Mouse (Mus musculus) hindbrain, embryonic 13.5 days (tissue): ENCODE measurements around the gene Slc13a3. TPM values are rescaled to one million over a fixed set of nuclear protein-coding genes. Genes with fewer than 3 reads are reported as not detected.

ENCODE experiments used
- ATAC-seq: fragments of 200-750 bp; cut with Nextera tagmentation; 2 replicates; pipeline ENCODE4 v1.8.0; 2017; ENCODE audit warnings: moderate TSS enrichment; ENCODE audit not compliant: low FRiP score
- H3K27ac ChIP-seq: fragments of 300-500 bp; sonication (generic); 2 replicates; pipeline ENCODE4 v1.5.1; 2015; ENCODE audit warnings: inconsistent platforms, mild to moderate bottlenecking, moderate library complexity
- H3K27me3 ChIP-seq: fragments of 300-500 bp; sonication (generic); 2 replicates; pipeline ENCODE4 v1.6.1; 2015; ENCODE audit warnings: mild to moderate bottlenecking, inconsistent platforms
- H3K36me3 ChIP-seq: fragments of 300-500 bp; sonication (generic); 2 replicates; pipeline ENCODE4 v1.6.1; 2015; ENCODE audit warnings: mild to moderate bottlenecking, inconsistent platforms
- H3K4me1 ChIP-seq: fragments of 300-500 bp; sonication (generic); replicated peaks from 2 replicates; pipeline ENCODE4 v1.6.1; 2015; ENCODE audit warnings: inconsistent platforms
- H3K4me2 ChIP-seq: fragments of 300-500 bp; sonication (generic); 2 replicates; pipeline ENCODE4 v1.6.1; 2015; ENCODE audit warnings: inconsistent platforms, mild to moderate bottlenecking, moderate library complexity
- H3K4me3 ChIP-seq: fragments of 300-500 bp; sonication (generic); 2 replicates; pipeline ENCODE4 v1.5.1; 2015; ENCODE audit warnings: mild to moderate bottlenecking, inconsistent platforms
- H3K9ac ChIP-seq: fragments of 300-500 bp; sonication (generic); 2 replicates; pipeline ENCODE4 v1.6.1; 2015; ENCODE audit warnings: mild to moderate bottlenecking, inconsistent platforms
- H3K9me3 ChIP-seq: fragments of 300-500 bp; sonication (generic); 2 replicates; pipeline ENCODE4 v1.6.1; 2016; ENCODE audit warnings: inconsistent platforms
- WGBS: fragments of 180-500 bp; shearing (Covaris S2); methylation state at CpG from one replicate; pipeline ENCODE4 v1.1.7; 2015; 5-methylcytosine and 5-hydroxymethylcytosine counted together
- polyA plus RNA-seq: library from polyadenylated mRNA; unstranded; fragments of >200 nt; fragmentation: Nextera tagmentation; extraction: Ambion mirVana; gene quantifications from 2 replicates; pipeline ENCODE4 v1.2.1, GENCODE M21; 2015

Gene Slc13a3
- polyA plus RNA-seq, 1 experiment from 2014 or later, result 2.6 TPM

GRCm38 (mm10) chr2:165470167-165470566 is 2.9 kb downstream of the Slc13a3 start:
- WGBS, result 46% methylated on average over 5 of the region's 5 CpGs
- no peak overlapping the region for H3K4me2 ChIP-seq
- no peak overlapping the region for H3K9ac ChIP-seq
- H3K4me3 ChIP-seq, result no peak overlapping the region
- ATAC-seq, result no peak
- H3K27ac ChIP-seq, result no peak overlapping the region
- no peaks in the 10 kb centered on the region for H3K9me3 ChIP-seq
- H3K4me1 ChIP-seq, result peaks cover 22% of the 10 kb centered on the region
- peaks cover 49% of the 10 kb centered on the region for H3K27me3 ChIP-seq
- H3K36me3 ChIP-seq, result no peaks in the 10 kb centered on the region

DNA sequence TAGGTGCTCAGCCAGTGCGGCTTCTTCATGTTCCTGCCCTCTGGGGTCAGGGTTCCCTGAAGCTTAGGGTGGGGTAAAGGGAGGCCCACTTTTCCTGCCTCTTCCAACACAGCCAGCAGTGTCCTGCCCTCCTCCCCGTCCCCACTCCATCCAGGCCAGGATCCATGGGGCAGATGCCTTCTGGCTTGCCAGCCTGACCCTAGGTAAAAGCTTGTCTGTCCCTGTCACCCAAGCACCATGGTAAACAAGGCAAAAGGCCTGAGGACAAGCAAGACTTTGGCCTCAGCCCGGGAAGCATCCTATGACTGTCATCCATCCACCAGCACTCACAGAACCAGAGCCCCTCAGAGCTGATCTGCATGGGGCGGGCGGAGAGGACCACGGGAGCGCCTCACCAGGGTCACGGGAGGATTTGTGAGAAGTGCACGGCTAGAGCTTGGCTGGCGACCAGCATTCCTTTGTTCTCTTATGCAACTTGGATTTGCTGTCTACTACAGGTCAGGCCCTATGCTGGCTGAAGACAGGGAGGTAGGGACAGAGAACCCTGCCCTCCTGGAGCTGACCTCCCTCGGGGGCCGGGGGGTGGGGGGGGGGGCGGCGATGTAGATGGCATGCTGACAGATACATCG is 5.1 kb downstream of the Slc13a3 start:
- Histone ChIP-seq H3K9ac (no peak overlapping the region), H3K36me3 (no peaks in the 10 kb centered on the region), H3K27ac (no peak overlapping the region), H3K9me3 (no peaks in the 10 kb centered on the region), H3K4me3 (no peak overlapping the region), H3K4me1 (peaks cover 20% of the 10 kb centered on the region), H3K4me2 (no peak overlapping the region), H3K27me3 (peaks cover 31% of the 10 kb centered on the region)
- 53% methylated on average over 15 of the region's 15 CpGs for WGBS
- ATAC-seq, result no peak

GRCm38 (mm10) chr2:165459663-165460062 is 13.4 kb downstream of the Slc13a3 start:
- no peak for ATAC-seq

GRCm38 (mm10) chr2:165458189-165458588 is 14.8 kb downstream of the Slc13a3 start:
- no peaks in the 10 kb centered on the region for H3K27me3 ChIP-seq
- no peaks in the 10 kb centered on the region for H3K9me3 ChIP-seq
- no peak overlapping the region for H3K4me3 ChIP-seq
- 84% methylated on average over 5 of the region's 5 CpGs for WGBS
- no peak overlapping the region for H3K9ac ChIP-seq
- no peaks in the 10 kb centered on the region for H3K36me3 ChIP-seq
- H3K4me1 ChIP-seq, result no peaks in the 10 kb centered on the region; the same call in none of the 2 replicates
- no peak for ATAC-seq
- H3K27ac ChIP-seq, result no peak overlapping the region
- H3K4me2 ChIP-seq, result no peak overlapping the region

More at GRCm38 (mm10) chr2:165459663-165460062, 13.4 kb downstream of the Slc13a3 start:
- no peak overlapping the region for H3K9ac ChIP-seq
- no peak overlapping the region for H3K4me2 ChIP-seq
- no peaks in the 10 kb centered on the region for H3K36me3 ChIP-seq
- H3K27ac ChIP-seq, result no peak overlapping the region
- H3K4me1 ChIP-seq, result no peaks in the 10 kb centered on the region; the same call in none of the 2 replicates
- H3K9me3 ChIP-seq, result no peaks in the 10 kb centered on the region
- no peaks in the 10 kb centered on the region for H3K27me3 ChIP-seq
- no peak overlapping the region for H3K4me3 ChIP-seq
- WGBS, result 22% methylated on average over 7 of the region's 7 CpGs

DNA sequence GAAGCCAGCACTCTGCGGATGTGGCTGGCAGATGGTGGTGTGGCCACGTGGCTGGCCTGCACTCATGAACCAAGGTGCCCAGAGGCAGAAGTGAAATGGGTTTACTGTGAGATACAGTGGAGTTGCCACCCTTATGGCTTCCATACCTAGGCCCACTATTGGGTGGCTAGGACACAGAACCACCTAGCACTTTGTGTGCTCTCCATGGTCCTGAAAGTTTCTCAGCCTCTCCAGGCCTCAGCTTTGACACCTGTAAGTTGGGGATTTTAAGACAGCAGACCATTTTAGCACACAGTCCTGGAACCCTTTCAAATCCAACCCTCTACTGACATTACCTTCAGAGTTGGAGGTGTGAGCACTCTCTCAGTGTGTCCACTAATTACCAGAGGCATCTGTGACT is 16.3 kb downstream of the Slc13a3 start:
- no peak overlapping the region for H3K27ac ChIP-seq

DNA sequence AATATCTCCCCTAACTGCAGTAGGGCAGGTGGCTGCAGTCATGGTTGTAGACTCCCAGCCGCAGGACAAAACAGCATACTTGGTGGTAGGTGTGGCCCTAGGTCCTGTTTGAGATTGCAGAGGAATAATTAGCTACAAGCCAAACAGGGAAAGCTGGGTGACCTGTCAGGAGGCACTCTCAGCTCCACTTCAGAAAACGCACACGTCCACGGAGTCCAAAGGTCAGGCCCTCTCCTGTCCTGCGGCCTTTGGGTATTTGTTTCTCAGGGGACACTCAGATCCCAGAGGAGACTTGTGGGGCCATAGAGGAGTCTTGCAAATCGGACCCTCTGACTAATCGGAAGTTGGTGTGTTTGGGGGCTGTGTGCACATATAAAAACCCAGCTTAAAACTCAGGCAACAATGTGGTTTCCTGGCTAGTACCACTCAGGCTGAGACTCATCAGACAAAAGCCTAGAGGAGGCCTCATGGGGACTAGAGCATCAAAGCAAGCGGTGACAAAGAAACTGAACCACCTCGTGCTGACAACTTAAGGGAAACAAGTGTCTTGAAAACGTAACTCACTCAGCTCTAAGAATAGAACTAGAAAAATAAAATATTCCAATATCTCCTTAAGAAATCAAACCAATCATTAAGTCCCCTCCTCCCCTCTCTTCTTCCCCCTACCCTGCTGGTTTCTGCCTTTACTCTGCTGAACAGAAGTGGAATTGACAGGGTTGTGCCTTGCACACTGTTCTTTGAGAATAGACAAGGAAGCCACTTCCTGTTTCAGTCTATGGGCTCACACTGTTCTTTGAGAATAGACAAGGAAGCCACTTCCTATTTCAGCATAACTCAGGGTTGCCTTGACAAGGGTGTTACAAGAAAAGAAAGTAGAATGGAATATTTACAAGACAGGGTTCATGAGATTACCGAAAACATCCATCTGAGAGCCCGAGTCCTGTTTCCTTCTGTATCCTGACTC is 20.0 kb downstream of the Slc13a3 start:
- Histone ChIP-seq H3K27ac (no peak overlapping the region), H3K4me2 (no peak overlapping the region), H3K9me3 (no peaks in the 10 kb centered on the region), H3K27me3 (no peaks in the 10 kb centered on the region), H3K4me3 (no peak overlapping the region), H3K36me3 (no peaks in the 10 kb centered on the region), H3K4me1 (no peaks in the 10 kb centered on the region), H3K9ac (no peak overlapping the region)
- 83% methylated on average over 12 of the region's 12 CpGs for WGBS
- ATAC-seq, result no peak

More for the DNA sequence above, 16.3 kb downstream of the Slc13a3 start:
- Histone ChIP-seq H3K4me1 (no peaks in the 10 kb centered on the region; the same call in 1 of the 2 replicates), H3K4me2 (no peak overlapping the region), H3K27me3 (no peaks in the 10 kb centered on the region), H3K4me3 (no peak overlapping the region), H3K9me3 (no peaks in the 10 kb centered on the region), H3K36me3 (no peaks in the 10 kb centered on the region), H3K9ac (no peak overlapping the region)
- 51% methylated on average over 2 of the region's 2 CpGs for WGBS
- no peak for ATAC-seq

DNA sequence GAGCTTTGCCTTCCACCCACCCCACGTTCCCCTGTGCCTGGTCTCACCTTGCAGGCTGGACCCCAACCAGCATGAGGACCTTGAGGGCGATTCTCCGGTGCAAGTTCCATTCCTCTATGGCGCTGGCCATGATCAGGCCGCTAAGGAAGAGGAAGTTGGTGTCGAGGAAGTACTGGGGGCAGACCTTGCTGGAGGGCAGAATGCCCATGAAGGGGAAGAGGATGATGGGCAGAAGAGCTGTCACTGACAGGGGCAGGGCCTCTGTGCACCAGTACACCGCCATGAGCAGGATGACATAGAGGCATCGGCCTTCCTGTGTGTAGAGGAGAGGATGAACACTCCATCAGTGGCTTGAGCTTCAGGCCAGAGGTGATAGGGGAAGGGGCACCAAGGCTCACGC is 24.6 kb downstream of the Slc13a3 start:
- no peaks in the 10 kb centered on the region for H3K9me3 ChIP-seq
- H3K27me3 ChIP-seq, result no peaks in the 10 kb centered on the region
- no peak overlapping the region for H3K9ac ChIP-seq
- no peak for ATAC-seq
- 88% methylated on average over 9 of the region's 9 CpGs for WGBS
- H3K4me2 ChIP-seq, result no peak overlapping the region
- H3K4me1 ChIP-seq, result no peaks in the 10 kb centered on the region
- H3K4me3 ChIP-seq, result no peak overlapping the region
- no peak overlapping the region for H3K27ac ChIP-seq
- H3K36me3 ChIP-seq, result no peaks in the 10 kb centered on the region

DNA sequence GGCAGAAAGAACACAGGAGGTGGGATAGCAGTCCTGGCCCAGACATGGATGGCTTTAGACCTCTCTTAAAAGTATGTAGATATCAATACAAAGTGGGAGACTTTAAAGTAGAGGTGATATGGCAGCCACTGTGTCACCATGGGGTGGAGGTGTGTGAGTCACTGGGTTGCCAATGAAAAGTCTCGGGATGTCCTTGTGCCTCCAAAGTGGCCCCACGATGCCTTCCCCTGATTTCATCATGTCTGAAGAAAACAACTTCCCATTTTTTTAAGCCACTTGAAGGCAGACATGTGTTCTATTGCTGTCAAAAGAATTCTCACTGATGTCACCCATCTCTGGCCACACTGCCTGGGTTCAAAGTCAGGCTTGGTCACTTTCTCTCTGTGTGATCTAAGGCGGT is 28.2 kb downstream of the Slc13a3 start:
- Histone ChIP-seq H3K9me3 (no peaks in the 10 kb centered on the region), H3K4me1 (no peaks in the 10 kb centered on the region), H3K4me3 (no peak overlapping the region), H3K36me3 (no peaks in the 10 kb centered on the region), H3K4me2 (no peak overlapping the region), H3K27ac (no peak overlapping the region), H3K27me3 (no peaks in the 10 kb centered on the region), H3K9ac (no peak overlapping the region)
- no peak for ATAC-seq
- WGBS, result 89% methylated on average over 3 of the region's 3 CpGs

GRCm38 (mm10) chr2:165442981-165443380 is 30.0 kb downstream of the Slc13a3 start:
- no peak overlapping the region for H3K27ac ChIP-seq
- H3K27me3 ChIP-seq, result no peaks in the 10 kb centered on the region
- H3K4me3 ChIP-seq, result no peak overlapping the region
- WGBS, result 80% methylated on average over 10 of the region's 10 CpGs
- no peak overlapping the region for H3K4me2 ChIP-seq
- no peak overlapping the region for H3K9ac ChIP-seq
- ATAC-seq, result no peak
- no peaks in the 10 kb centered on the region for H3K36me3 ChIP-seq
- H3K9me3 ChIP-seq, result no peaks in the 10 kb centered on the region
- H3K4me1 ChIP-seq, result no peaks in the 10 kb centered on the region

GRCm38 (mm10) chr2:165441613-165442012 is 31.4 kb downstream of the Slc13a3 start:
- H3K4me3 ChIP-seq, result no peak overlapping the region
- no peaks in the 10 kb centered on the region for H3K36me3 ChIP-seq
- H3K4me2 ChIP-seq, result no peak overlapping the region
- no peaks in the 10 kb centered on the region for H3K27me3 ChIP-seq
- 46% methylated on average over 4 of the region's 4 CpGs for WGBS
- H3K27ac ChIP-seq, result no peak overlapping the region
- no peaks in the 10 kb centered on the region for H3K9me3 ChIP-seq
- no peaks in the 10 kb centered on the region for H3K4me1 ChIP-seq
- H3K9ac ChIP-seq, result no peak overlapping the region
- no peak for ATAC-seq

DNA sequence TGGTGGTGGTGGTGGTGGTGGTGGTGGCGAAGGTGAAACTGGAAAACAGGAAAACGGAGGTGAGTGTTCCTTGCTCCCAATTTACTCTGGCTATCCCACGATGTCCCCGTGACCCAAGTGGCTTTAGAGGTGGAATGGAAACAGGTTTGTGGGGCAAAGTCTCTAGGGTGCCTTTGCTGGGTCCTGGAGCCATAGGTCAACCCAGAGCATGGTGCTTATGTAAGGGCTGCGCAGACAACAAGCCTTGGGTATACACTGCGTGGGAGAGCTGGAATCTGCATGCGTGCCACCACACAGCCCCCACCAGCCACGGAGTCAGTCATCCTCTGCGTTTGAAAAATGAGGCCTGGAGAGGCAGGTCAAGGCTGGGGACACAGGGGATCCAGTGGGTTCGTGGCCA is 33.4 kb downstream of the Slc13a3 start:
- H3K27ac ChIP-seq, result no peak overlapping the region
- H3K4me3 ChIP-seq, result no peak overlapping the region
- no peaks in the 10 kb centered on the region for H3K36me3 ChIP-seq
- H3K9me3 ChIP-seq, result no peaks in the 10 kb centered on the region
- ATAC-seq, result no peak
- no peaks in the 10 kb centered on the region for H3K4me1 ChIP-seq
- no peaks in the 10 kb centered on the region for H3K27me3 ChIP-seq
- no peak overlapping the region for H3K4me2 ChIP-seq
- no peak overlapping the region for H3K9ac ChIP-seq
- WGBS, result 90% methylated on average over 10 of the region's 10 CpGs

DNA sequence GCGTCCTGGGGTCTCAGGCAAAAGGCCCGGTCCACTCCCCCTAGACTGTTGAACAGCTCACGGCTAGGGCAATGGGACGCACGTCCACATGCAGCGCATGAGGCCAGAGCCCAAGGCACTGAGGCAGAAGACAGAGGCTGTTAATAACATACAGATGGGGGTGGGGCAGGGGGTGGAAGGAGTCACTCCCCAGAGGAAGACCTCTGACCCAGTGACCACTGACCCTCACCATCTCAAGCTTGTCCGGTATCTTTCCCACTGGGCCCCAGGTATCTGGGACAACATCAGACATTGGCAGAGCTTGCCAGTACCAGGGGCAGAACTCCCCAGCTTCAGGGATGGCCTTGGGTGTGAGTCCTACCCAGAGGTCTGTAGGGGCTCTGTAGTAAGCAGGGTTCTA is 34.1 kb downstream of the Slc13a3 start:
- WGBS, result 70% methylated on average over 7 of the region's 7 CpGs
- H3K27ac ChIP-seq, result no peak overlapping the region
- no peaks in the 10 kb centered on the region for H3K9me3 ChIP-seq
- no peak overlapping the region for H3K9ac ChIP-seq
- no peaks in the 10 kb centered on the region for H3K4me1 ChIP-seq
- no peak for ATAC-seq
- no peak overlapping the region for H3K4me2 ChIP-seq
- no peak overlapping the region for H3K4me3 ChIP-seq
- H3K36me3 ChIP-seq, result no peaks in the 10 kb centered on the region
- no peaks in the 10 kb centered on the region for H3K27me3 ChIP-seq
